Mouse (Mus musculus): Measurements from ENCODE around the gene P2rx7.

- TF ChIP-seq CTCF (IDR thresholded peaks at IDR 0.05; ENCODE audit: low read depth), result no peak
- TF ChIP-seq EP300 (IDR thresholded peaks at IDR 0.05; ENCODE audit: low read depth), result no peak
These were observed 18.0 kb upstream of the P2rx7 start for GRCm38 (mm10) chr5:122625565-122626252.
